Mouse (Mus musculus) erythroblast, embryonic 14.5 days (primary cell): ENCODE results near the gene Wdr81. TPM values are rescaled to one million over a fixed set of nuclear protein-coding genes. Genes with fewer than 3 reads are reported as not detected.

Source experiments
- H3K27me3 ChIP-seq: 2 replicates; pipeline ENCODE4 v1.6.1; 2012; ENCODE audit warnings: inconsistent platforms; ENCODE audit not compliant: control insufficient read depth
- H3K36me3 ChIP-seq: 2 replicates; pipeline ENCODE4 v1.6.1; 2012; ENCODE audit warnings: mild to moderate bottlenecking, inconsistent platforms; ENCODE audit not compliant: control insufficient read depth
- H3K4me1 ChIP-seq: 2 replicates; pipeline ENCODE4 v1.6.1; 2012; ENCODE audit warnings: inconsistent platforms; ENCODE audit not compliant: control insufficient read depth
- H3K4me3 ChIP-seq: replicated peaks from 2 replicates; pipeline ENCODE3; 2012; ENCODE audit warnings: moderate library complexity, mild to moderate bottlenecking, inconsistent platforms
- H3K9me3 ChIP-seq: 2 replicates; pipeline ENCODE4 v1.6.1; 2012; ENCODE audit warnings: low read length, inconsistent platforms, mixed read lengths; ENCODE audit not compliant: control insufficient read depth
- GATA1 ChIP-seq: IDR thresholded peaks from 2 replicates; pipeline ENCODE4 v1.6.1; 2012; ENCODE audit warnings: low read length, inconsistent platforms, mixed read lengths
- TAL1 ChIP-seq: IDR thresholded peaks from 3 replicates; pipeline ENCODE4 v1.6.1; 2012; ENCODE audit warnings: low read length, inconsistent platforms, mixed read lengths
- polyA plus RNA-seq: library from polyadenylated mRNA; stranded (reverse); fragments of >175 nt; gene quantifications from 2 replicates; pipeline ENCODE4 v1.2.3, GENCODE M21; 2012

Gene Wdr81
- polyA plus RNA-seq, 1 experiment: 11.2 TPM

DNA sequence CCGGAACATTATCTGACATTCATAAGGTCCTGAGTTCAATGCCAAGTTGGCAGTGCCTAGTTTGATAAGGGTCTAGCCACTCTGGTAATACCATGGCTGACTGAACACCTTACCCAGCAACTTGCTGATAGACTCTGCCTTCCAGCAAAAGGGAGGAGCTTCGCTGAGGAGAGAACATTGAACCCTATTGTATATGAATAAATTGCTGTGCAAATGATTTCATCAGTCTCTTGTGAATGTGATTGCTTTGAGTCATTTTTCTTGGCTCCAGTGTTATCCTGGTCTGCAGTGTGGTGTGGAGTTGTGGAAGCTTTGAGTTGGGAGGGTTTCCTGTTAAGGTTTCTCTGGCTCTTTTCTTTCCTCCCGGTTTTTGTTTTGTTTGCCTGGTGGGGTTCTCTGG is 16.2 kb upstream of the Wdr81 start:
- peaks cover 53% of the 10 kb centered on the region for H3K4me1 ChIP-seq
- peaks cover 3% of the 10 kb centered on the region for H3K9me3 ChIP-seq
- H3K36me3 ChIP-seq: peaks cover 21% of the 10 kb centered on the region
- TF ChIP-seq GATA1 (no peak), TAL1 (no peak)
- no peak overlapping the region for H3K4me3 ChIP-seq
- H3K27me3 ChIP-seq: no peaks in the 10 kb centered on the region

DNA sequence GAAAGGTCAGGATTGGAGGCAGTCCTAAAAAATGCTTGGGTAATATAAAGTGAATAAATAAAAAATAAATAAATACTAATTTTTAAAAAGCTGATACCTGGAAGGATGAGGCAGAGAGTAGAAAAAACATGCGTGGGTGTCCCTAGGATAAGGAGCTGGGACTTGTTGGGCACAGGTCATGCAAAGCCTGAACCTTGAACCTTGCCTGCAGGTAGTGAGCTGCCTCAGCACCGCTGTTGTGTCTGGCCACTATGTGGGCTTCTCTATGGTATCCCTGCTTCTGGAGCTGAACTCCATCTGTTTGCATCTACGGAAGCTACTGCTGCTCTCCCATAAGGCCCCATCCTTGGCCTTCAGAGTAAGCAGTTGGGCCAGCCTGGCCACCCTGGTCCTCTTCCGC is 14.7 kb upstream of the Wdr81 start:
- Histone ChIP-seq H3K36me3 (peaks cover 35% of the 10 kb centered on the region), H3K27me3 (no peaks in the 10 kb centered on the region), H3K9me3 (peaks cover 3% of the 10 kb centered on the region), H3K4me3 (no peak overlapping the region), H3K4me1 (peaks cover 67% of the 10 kb centered on the region)
- no peak for TF ChIP-seq TAL1
- no peak for TF ChIP-seq GATA1

DNA sequence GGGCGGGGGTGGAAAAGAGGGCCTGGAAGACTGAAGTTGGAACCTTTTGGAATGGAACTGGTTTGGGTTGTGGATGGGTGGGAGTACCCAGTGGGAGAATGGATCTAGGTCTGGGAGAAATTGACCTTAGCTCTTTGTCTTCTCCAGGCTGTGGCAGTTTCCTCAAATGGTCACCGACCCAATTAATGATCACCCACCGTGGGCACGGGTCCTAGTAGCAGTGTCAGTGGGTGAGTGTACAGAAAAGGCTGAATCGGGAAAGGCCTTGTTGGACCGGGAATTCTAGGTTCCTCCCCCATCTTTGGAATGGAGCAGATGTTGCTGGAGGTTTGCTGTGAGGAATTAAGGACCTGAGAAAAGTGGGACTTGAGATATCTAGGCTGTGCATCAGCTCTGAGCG is 13.9 kb upstream of the Wdr81 start:
- TF ChIP-seq GATA1 (no peak; the same call in 1 of the 2 replicates), TAL1 (no peak)
- peaks cover 3% of the 10 kb centered on the region for H3K9me3 ChIP-seq
- peak overlapping the region; percentile 69 for H3K4me3 ChIP-seq
- H3K27me3 ChIP-seq: no peaks in the 10 kb centered on the region
- H3K4me1 ChIP-seq: peaks cover 74% of the 10 kb centered on the region
- H3K36me3 ChIP-seq: peaks cover 44% of the 10 kb centered on the region

DNA sequence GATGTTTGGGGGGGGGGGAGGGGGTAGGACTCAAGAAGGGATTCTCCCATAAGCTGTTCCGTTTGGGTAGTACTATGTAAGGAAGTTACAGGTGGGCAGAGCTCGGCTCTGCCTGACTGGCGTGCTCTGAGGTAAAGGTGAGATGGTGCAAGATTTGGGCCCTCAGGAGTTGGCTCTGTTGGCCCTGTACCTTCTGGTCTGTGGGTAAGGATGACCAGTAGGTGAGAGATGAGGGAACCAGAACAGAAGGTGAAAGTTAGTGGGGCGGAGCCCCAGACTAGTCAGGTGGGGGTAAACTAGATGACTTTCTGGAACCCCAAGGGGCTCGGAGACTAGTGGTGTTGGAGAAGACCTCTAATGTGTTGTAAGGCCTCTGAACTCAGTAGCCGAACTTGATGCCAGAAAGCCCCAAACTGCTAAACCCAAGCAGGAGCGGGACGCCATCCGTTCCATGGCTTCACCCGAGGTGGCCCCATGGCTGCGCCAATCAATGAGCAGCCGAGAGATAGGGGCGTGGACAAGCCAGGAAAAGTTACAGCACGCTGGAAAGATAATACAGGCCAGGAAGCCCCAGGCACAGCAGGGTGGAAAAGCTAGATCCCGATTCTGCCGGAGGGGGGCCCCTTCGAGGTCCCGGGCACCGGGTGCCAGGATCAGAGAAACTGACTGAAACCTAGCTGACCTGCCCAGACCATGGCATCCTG is 13.1 kb upstream of the Wdr81 start:
- peaks cover 3% of the 10 kb centered on the region for H3K9me3 ChIP-seq
- H3K4me1 ChIP-seq: peaks cover 74% of the 10 kb centered on the region
- H3K36me3 ChIP-seq: peaks cover 49% of the 10 kb centered on the region

DNA sequence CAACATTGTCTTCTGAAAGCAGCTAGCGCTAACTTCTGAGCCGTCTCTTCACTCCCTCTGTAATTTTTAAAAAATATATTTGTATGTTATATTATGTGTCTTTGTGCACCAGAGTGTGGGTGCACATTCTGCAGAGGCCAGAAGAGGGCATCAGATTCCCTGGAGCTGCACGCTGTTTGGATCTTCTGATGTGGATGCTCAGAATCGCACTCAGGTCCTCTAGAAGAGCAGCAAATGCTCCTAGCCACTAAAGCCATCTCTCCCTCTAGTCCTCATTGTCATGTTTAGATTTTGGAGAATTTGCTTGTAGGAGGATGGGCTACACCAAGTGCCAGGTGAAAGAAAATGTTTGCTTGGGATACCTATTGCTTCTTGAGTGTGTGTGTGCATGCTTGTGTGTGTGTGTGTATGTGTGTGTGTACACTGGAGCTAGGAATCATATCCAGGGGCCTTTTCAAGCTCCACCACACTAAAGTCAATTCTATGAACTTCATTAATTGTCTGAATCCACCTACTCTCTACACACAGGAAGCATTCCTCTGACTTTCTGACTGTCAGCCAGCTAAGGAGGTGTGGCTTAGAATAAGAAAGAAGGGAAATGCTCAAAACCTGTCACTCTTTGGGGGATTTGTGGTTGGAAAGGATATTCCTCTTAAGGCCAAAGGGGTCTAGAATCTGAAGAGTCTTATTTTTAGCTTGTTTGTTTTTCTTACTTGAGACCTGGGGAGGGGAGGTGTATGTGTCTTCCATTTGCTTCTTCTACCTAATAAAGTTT is 12.4 kb upstream of the Wdr81 start:
- peak overlapping the region; percentile 69 for H3K4me3 ChIP-seq
- H3K9me3 ChIP-seq: peaks cover 3% of the 10 kb centered on the region
- TF ChIP-seq GATA1: no peak
- H3K4me1 ChIP-seq: peaks cover 75% of the 10 kb centered on the region
- H3K27me3 ChIP-seq: no peaks in the 10 kb centered on the region
- peaks cover 53% of the 10 kb centered on the region for H3K36me3 ChIP-seq

More for the DNA sequence above, 13.1 kb upstream of the Wdr81 start:
- peak; percentile 28; the same call in 1 of the 2 replicates for TF ChIP-seq GATA1
- no peak for TF ChIP-seq TAL1
- no peaks in the 10 kb centered on the region for H3K27me3 ChIP-seq
- H3K4me3 ChIP-seq: peak overlapping the region; percentile 69

DNA sequence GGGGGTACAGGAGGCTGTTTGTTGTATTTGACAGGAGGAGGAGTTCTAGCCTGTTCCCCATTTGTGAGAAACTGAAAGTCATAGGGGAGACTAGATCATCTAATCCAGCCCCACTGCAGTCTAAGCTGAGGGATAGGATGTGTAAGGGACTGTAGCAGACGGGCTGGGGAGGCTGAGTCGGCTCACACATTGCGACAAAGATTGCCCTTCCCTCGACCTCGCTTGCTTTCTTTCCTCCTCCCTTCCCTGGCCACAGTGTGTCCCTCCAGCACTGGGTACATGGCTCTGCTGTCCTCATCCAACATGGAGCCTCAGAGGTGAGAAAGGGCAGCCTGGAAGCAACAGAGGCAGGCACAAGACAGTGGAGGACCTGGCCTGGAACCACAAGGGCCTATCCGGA is 10.5 kb upstream of the Wdr81 start:
- H3K27me3 ChIP-seq: no peaks in the 10 kb centered on the region
- H3K4me3 ChIP-seq: peak overlapping the region; percentile 5
- peaks cover 80% of the 10 kb centered on the region for H3K4me1 ChIP-seq
- peaks cover 53% of the 10 kb centered on the region for H3K36me3 ChIP-seq
- TF ChIP-seq GATA1: no peak
- TF ChIP-seq TAL1: no peak
- peaks cover 3% of the 10 kb centered on the region for H3K9me3 ChIP-seq

DNA sequence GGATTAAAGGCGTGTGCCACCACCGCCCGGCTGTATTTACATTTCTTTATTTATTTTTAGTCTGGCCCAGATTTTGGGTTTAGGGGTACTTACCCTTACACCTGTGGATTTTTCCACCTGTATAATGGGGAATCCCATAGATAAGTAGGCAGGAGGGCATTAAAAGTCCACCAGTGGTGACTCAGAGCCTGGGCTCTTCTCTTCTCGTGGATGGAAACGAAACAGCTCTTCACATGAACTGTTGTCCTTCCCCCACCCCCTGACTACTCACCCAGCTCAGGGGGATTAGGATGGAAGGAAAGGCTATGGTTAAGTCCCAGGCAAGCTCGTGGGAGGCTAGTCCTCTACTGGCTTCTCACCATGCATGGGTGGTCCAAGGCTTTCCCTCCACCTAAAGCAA is 9.9 kb upstream of the Wdr81 start:
- Histone ChIP-seq H3K4me1 (peaks cover 83% of the 10 kb centered on the region), H3K36me3 (peaks cover 49% of the 10 kb centered on the region), H3K27me3 (no peaks in the 10 kb centered on the region), H3K4me3 (peak overlapping the region; percentile 13), H3K9me3 (peaks cover 3% of the 10 kb centered on the region)
- no peak for TF ChIP-seq GATA1
- no peak for TF ChIP-seq TAL1

DNA sequence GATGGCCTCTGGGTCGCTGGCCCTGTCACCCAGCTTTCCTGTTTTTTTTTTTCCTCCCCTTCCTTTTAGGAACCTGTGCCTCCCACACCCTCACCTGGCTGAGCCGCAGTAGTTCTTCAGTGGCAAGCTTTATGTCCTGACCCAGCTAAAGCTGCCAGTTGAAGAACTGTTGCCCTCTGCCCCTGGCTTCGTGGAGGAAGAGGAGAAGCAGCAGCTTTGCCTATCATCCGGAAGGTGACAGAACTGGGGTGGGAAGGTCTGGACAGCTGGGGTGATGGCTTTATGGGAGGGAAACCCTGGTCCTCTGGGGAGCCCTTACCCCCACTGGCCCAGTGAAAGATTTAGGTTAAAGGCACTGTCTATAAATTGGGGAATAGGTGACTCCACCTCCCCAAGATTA is 9.1 kb upstream of the Wdr81 start:
- Histone ChIP-seq H3K36me3 (peaks cover 48% of the 10 kb centered on the region), H3K4me3 (peak overlapping the region; percentile 74), H3K27me3 (no peaks in the 10 kb centered on the region), H3K4me1 (peaks cover 86% of the 10 kb centered on the region), H3K9me3 (peaks cover 3% of the 10 kb centered on the region)
- no peak for TF ChIP-seq TAL1
- no peak for TF ChIP-seq GATA1

DNA sequence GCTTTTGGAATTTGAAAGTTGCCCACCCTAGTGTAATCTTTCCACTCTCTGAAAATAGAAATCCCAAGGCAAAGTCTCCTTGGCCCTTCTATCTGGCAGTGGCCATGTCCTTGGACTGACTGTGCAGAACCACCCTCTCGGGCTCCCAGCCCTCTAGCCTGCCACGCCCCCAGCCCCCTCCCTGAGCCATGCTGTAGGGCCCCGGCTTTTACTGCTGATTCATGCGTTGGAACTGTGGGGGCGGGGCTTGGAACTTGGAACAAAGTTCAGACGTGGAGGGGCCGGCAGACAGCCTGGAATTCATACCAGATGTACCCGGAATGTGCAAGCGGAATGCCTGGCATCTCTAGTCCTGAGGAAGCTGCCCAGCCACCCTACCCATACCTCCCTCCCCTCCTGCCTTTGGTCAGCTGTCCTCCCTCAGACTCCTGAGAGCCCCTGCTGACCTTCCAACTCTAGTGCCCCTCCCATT is 8.4 kb upstream of the Wdr81 start:
- TF ChIP-seq GATA1: no peak
- TF ChIP-seq TAL1: no peak
- peak overlapping the region; percentile 74 for H3K4me3 ChIP-seq
- peaks cover 3% of the 10 kb centered on the region for H3K9me3 ChIP-seq
- no peaks in the 10 kb centered on the region for H3K27me3 ChIP-seq
- peaks cover 86% of the 10 kb centered on the region for H3K4me1 ChIP-seq
- H3K36me3 ChIP-seq: peaks cover 48% of the 10 kb centered on the region
